Mouse (Mus musculus): ENCODE data around the gene Hsd11b1. TPM values are rescaled to one million over a fixed set of nuclear protein-coding genes. Genes with fewer than 3 reads are reported as not detected.

The Hsd11b1 gene
- total and polyA plus RNA-seq, 3 experiments = not detected

GRCm38 (mm10) chr1:193194416-193195140 is 69.3 kb downstream of the Hsd11b1 start:
- Histone ChIP-seq H3K4me1 (ENCODE audit: control insufficient read depth in 1 of 2, insufficient read depth in 2 of 2, low read length in 2 of 2) (peaks cover 0 to 11% of the 10 kb centered on the region in 2 experiments; a peak in 3 of 4 replicates), H3K9me3 (replicated peaks; ENCODE audit: insufficient read depth, low read length) (no peaks in the 10 kb centered on the region), H3K9ac (ENCODE audit: control insufficient read depth, low read depth, low read length, poor library complexity, severe bottlenecking) (no peak overlapping the region), H3K4me3 (ENCODE audit: control insufficient read depth in 1 of 2, insufficient read depth in 1 of 2, low read depth in 2 of 2, low read length in 2 of 2) (no peak overlapping the region), H3K36me3 (ENCODE audit: control insufficient read depth in 1 of 2, insufficient read depth in 2 of 2, low read length in 2 of 2) (peaks cover 0 to 8% of the 10 kb centered on the region in 2 experiments; a peak in 1 of 4 replicates), H3K27me3 (ENCODE audit: control insufficient read depth in 1 of 2, insufficient read depth in 2 of 2, low read length in 2 of 2) (no peaks in the 10 kb centered on the region), H3K79me2 (ENCODE audit: control insufficient read depth, insufficient read depth, low read length, poor library complexity) (no peaks in the 10 kb centered on the region), H3K27ac (ENCODE audit: control insufficient read depth, low read depth, low read length) (no peak overlapping the region)
- no peak for TF ChIP-seq POLR2A (IDR thresholded peaks at IDR 0.05; ENCODE audit: control insufficient read depth in 1 of 2, insufficient read depth in 1 of 2, low read depth in 1 of 2, low read length in 2 of 2, poor library complexity in 1 of 2)
- no peak for TF ChIP-seq SMC3 (IDR thresholded peaks at IDR 0.05; ENCODE audit: low read depth, low read length)
- no peak for TF ChIP-seq ZKSCAN1 (IDR thresholded peaks at IDR 0.05; ENCODE audit: low read depth, low read length)
- no peak for TF ChIP-seq GABPA (IDR thresholded peaks at IDR 0.05; ENCODE audit: low read depth, low read length)
- TF ChIP-seq MYB (IDR thresholded peaks at IDR 0.05; ENCODE audit: low read depth, low read length) = no peak
- no peak for TF ChIP-seq ZC3H11A (IDR thresholded peaks at IDR 0.05; ENCODE audit: low read depth, low read length)
- no peak for TF ChIP-seq POLR2AphosphoS2 (IDR thresholded peaks at IDR 0.05; ENCODE audit: low read length)
- no peak for TF ChIP-seq POLR2AphosphoS5 (IDR thresholded peaks at IDR 0.05; ENCODE audit: borderline replicate concordance, low read depth, low read length)
- TF ChIP-seq RCOR1 (IDR thresholded peaks at IDR 0.05; ENCODE audit: low read depth, low read length) = no peak
- TF ChIP-seq USF2 (IDR thresholded peaks at IDR 0.05; ENCODE audit: borderline replicate concordance in 1 of 2, insufficient read depth in 1 of 2, low read depth in 1 of 2, low read length in 2 of 2) = no peak
- no peak for DNase-seq (ENCODE audit: low read depth, low spot score)

GRCm38 (mm10) chr1:193191675-193192283 is 72.1 kb downstream of the Hsd11b1 start:
- Histone ChIP-seq H3K9ac (ENCODE audit: control insufficient read depth, low read depth, low read length, poor library complexity, severe bottlenecking) (no peak overlapping the region), H3K27ac (ENCODE audit: control insufficient read depth, low read depth, low read length) (no peak overlapping the region), H3K9me3 (replicated peaks; ENCODE audit: insufficient read depth, low read length) (no peaks in the 10 kb centered on the region), H3K27me3 (ENCODE audit: control insufficient read depth in 1 of 2, insufficient read depth in 2 of 2, low read length in 2 of 2) (no peaks in the 10 kb centered on the region), H3K4me1 (ENCODE audit: control insufficient read depth in 1 of 2, insufficient read depth in 2 of 2, low read length in 2 of 2) (no peaks in the 10 kb centered on the region), H3K79me2 (ENCODE audit: control insufficient read depth, insufficient read depth, low read length, poor library complexity) (no peaks in the 10 kb centered on the region), H3K4me3 (ENCODE audit: control insufficient read depth in 1 of 2, insufficient read depth in 1 of 2, low read depth in 2 of 2, low read length in 2 of 2) (no peak overlapping the region), H3K36me3 (ENCODE audit: control insufficient read depth in 1 of 2, insufficient read depth in 2 of 2, low read length in 2 of 2) (no peaks in the 10 kb centered on the region)
- no peak for DNase-seq (ENCODE audit: low read depth, low spot score)
- no peak for TF ChIP-seq USF1 (IDR thresholded peaks at IDR 0.05; ENCODE audit: low read depth, low read length)
- no peak for TF ChIP-seq SIN3A (IDR thresholded peaks at IDR 0.05; ENCODE audit: low read length)
- no peak for TF ChIP-seq TAL1 (IDR thresholded peaks at IDR 0.05; ENCODE audit: low read length)
- TF ChIP-seq POLR2A (IDR thresholded peaks at IDR 0.05; ENCODE audit: control insufficient read depth in 1 of 2, insufficient read depth in 1 of 2, low read depth in 1 of 2, low read length in 2 of 2, poor library complexity in 1 of 2) = no peak
- no peak for TF ChIP-seq MXI1 (IDR thresholded peaks at IDR 0.05; ENCODE audit: low read depth, low read length)
- no peak for TF ChIP-seq CHD1 (IDR thresholded peaks at IDR 0.05; ENCODE audit: low read depth, low read length)
- no peak for TF ChIP-seq POLR2AphosphoS5 (IDR thresholded peaks at IDR 0.05; ENCODE audit: borderline replicate concordance, low read depth, low read length)
- no peak for TF ChIP-seq MAFK (IDR thresholded peaks at IDR 0.05; ENCODE audit: borderline replicate concordance, low read depth, low read length)
- no peak for TF ChIP-seq MEF2A (IDR thresholded peaks at IDR 0.05; ENCODE audit: extremely low read depth, insufficient replicate concordance, low read depth, low read length, poor library complexity, severe bottlenecking)
- no peak for TF ChIP-seq KAT2A (conservative IDR thresholded peaks at IDR 0.05; ENCODE audit: low read depth, low read length)

All from MEL (cell line).